Mouse (Mus musculus) kidney, embryonic 15.5 days (tissue): Measurements from ENCODE around the gene Tars. TPM values are rescaled to one million over a fixed set of nuclear protein-coding genes. Genes with fewer than 3 reads are reported as not detected.

Source experiments
- ATAC-seq: fragments of 200-750 bp; cut with Nextera tagmentation; replicated peaks from 2 replicates; pipeline ENCODE4 v1.8.0; 2017; ENCODE audit warnings: moderate TSS enrichment; ENCODE audit not compliant: low FRiP score
- H3K27ac ChIP-seq: fragments of 300-500 bp; sonication (generic); 2 replicates; pipeline ENCODE4 v1.5.1; 2015; ENCODE audit warnings: mild to moderate bottlenecking, inconsistent platforms
- H3K27me3 ChIP-seq: fragments of 300-500 bp; sonication (generic); 2 replicates; pipeline ENCODE4 v1.6.1; 2015; ENCODE audit warnings: inconsistent platforms
- H3K36me3 ChIP-seq: fragments of 300-500 bp; sonication (generic); 2 replicates; pipeline ENCODE4 v1.6.1; 2015; ENCODE audit warnings: inconsistent platforms
- H3K4me1 ChIP-seq: fragments of 300-500 bp; sonication (generic); 2 replicates; pipeline ENCODE4 v1.6.1; 2015; ENCODE audit warnings: inconsistent platforms
- H3K4me2 ChIP-seq: fragments of 300-500 bp; sonication (generic); 2 replicates; pipeline ENCODE4 v1.6.1; 2015; ENCODE audit warnings: moderate library complexity, mild to moderate bottlenecking, inconsistent platforms
- H3K4me3 ChIP-seq: fragments of 300-500 bp; sonication (generic); replicated peaks from 2 replicates; pipeline ENCODE4 v1.5.1; 2015; ENCODE audit warnings: mild to moderate bottlenecking, inconsistent platforms
- H3K9ac ChIP-seq: fragments of 300-500 bp; sonication (generic); 2 replicates; pipeline ENCODE4 v1.6.1; 2015; ENCODE audit warnings: mild to moderate bottlenecking, inconsistent platforms
- H3K9me3 ChIP-seq: fragments of 300-500 bp; sonication (generic); replicated peaks from 2 replicates; pipeline ENCODE4 v1.6.1; 2016; ENCODE audit warnings: inconsistent platforms
- WGBS: fragments of 180-500 bp; shearing (Covaris S2); methylation state at CpG from one replicate; pipeline ENCODE4 v1.1.7; 2015; ENCODE audit warnings: mixed read lengths; 5-methylcytosine and 5-hydroxymethylcytosine counted together
- polyA plus RNA-seq: library from polyadenylated mRNA; unstranded; fragments of >200 nt; fragmentation: Nextera tagmentation; extraction: Ambion mirVana; gene quantifications from 2 replicates; pipeline ENCODE4 v1.2.1, GENCODE M21; 2015

Gene Tars
- polyA plus RNA-seq, 1 experiment from 2014 or later = 63.8 TPM

GRCm38 (mm10) chr15:11360888-11361287 is 38.6 kb downstream of the Tars start:
- Histone ChIP-seq H3K4me3 (no peak overlapping the region), H3K9ac (no peak overlapping the region), H3K27ac (no peak overlapping the region), H3K9me3 (no peaks in the 10 kb centered on the region), H3K27me3 (no peaks in the 10 kb centered on the region), H3K4me2 (no peak overlapping the region), H3K4me1 (no peaks in the 10 kb centered on the region), H3K36me3 (no peaks in the 10 kb centered on the region)
- WGBS = 76% methylated on average over 1 of the region's 1 CpGs
- no peak for ATAC-seq

GRCm38 (mm10) chr15:11357501-11357900 is 42.0 kb downstream of the Tars start:
- Histone ChIP-seq H3K4me1 (no peaks in the 10 kb centered on the region), H3K9ac (no peak overlapping the region), H3K27me3 (no peaks in the 10 kb centered on the region), H3K27ac (no peak overlapping the region), H3K9me3 (no peaks in the 10 kb centered on the region), H3K36me3 (no peaks in the 10 kb centered on the region), H3K4me2 (no peak overlapping the region), H3K4me3 (no peak overlapping the region)
- 96% methylated on average over 2 of the region's 2 CpGs for WGBS
- no peak for ATAC-seq

GRCm38 (mm10) chr15:11355865-11356264 is 43.6 kb downstream of the Tars start:
- no peak overlapping the region for H3K4me2 ChIP-seq
- no peaks in the 10 kb centered on the region for H3K36me3 ChIP-seq
- H3K4me1 ChIP-seq = no peaks in the 10 kb centered on the region
- no peak overlapping the region for H3K27ac ChIP-seq
- no peaks in the 10 kb centered on the region for H3K9me3 ChIP-seq
- no peak overlapping the region for H3K4me3 ChIP-seq
- no peaks in the 10 kb centered on the region for H3K27me3 ChIP-seq
- ATAC-seq = no peak
- 75% methylated on average over 3 of the region's 3 CpGs for WGBS
- no peak overlapping the region for H3K9ac ChIP-seq

- Histone ChIP-seq H3K4me2 (no peak overlapping the region), H3K27ac (no peak overlapping the region), H3K27me3 (no peaks in the 10 kb centered on the region), H3K36me3 (0 out of 2 replicates have a peak, but pooled peaks cover 3% of the 10 kb centered on the region), H3K4me1 (no peaks in the 10 kb centered on the region), H3K4me3 (no peak overlapping the region), H3K9ac (no peak overlapping the region), H3K9me3 (no peaks in the 10 kb centered on the region)
- no peak for ATAC-seq
- 89% methylated on average over 7 of the region's 7 CpGs for WGBS
Measured at GRCm38 (mm10) chr15:11339467-11340180, 59.8 kb downstream of the Tars start.
